Mouse (Mus musculus): ENCODE data around the gene Colgalt1. TPM values are rescaled to one million over a fixed set of nuclear protein-coding genes. Genes with fewer than 3 reads are reported as not detected.

Colgalt1 gene
- 44.9 TPM for polyA plus RNA-seq (2014; fragmentation: Illumina TruSeq; extraction: RNeasy Lipid Tissue Mini Kit (QIAGEN cat#74804); ENCODE audit: low read depth, low replicate concordance)

GRCm38 (mm10) chr8:71610822-71611651 lies at the start of gene Colgalt1:
TSS of gene Colgalt1 (plus strand) at chr8:71610998.

GRCm38 (mm10) chr8:71566501-71566900 lies 44.3 kb upstream of the Colgalt1 start, which contains the start of gene Nxnl1:
TSS of gene Nxnl1 (minus strand) at chr8:71566601.

GRCm38 (mm10) chr8:71568387-71568937 lies 42.3 kb upstream of the Colgalt1 start, which contains the start of gene Slc27a1:
TSS of gene Slc27a1 (plus strand) at chr8:71568882.

GRCm38 (mm10) chr8:71591471-71592373 lies 19.1 kb upstream of the Colgalt1 start, which contains the start of gene Pgls:
TSS of gene Pgls (plus strand) at chr8:71592176.

GRCm38 (mm10) chr8:71597451-71597850 lies 13.3 kb upstream of the Colgalt1 start, which contains the start of gene Fam129c:
TSS of gene Fam129c (plus strand) at chr8:71597648.

GRCm38 (mm10) chr8:71671549-71671965 lies 60.8 kb downstream of the Colgalt1 start, which contains the start of gene Unc13a:
TSS of gene Unc13a (minus strand) at chr8:71671757.

Other genes with a start within 250 kb of the Colgalt1 start
- gene Use1, start 244.2 kb upstream of the Colgalt1 start, polyA plus RNA-seq (2014; fragmentation: Illumina TruSeq; extraction: RNeasy Lipid Tissue Mini Kit (QIAGEN cat#74804); ENCODE audit: low read depth, low replicate concordance): 3.3 TPM
- gene Ocel1, start 239.7 kb upstream of the Colgalt1 start, polyA plus RNA-seq (2014; fragmentation: Illumina TruSeq; extraction: RNeasy Lipid Tissue Mini Kit (QIAGEN cat#74804); ENCODE audit: low read depth, low replicate concordance): 4.4 TPM
- 3.3 TPM for gene Nr2f6, start 229.0 kb upstream of the Colgalt1 start, polyA plus RNA-seq (2014; fragmentation: Illumina TruSeq; extraction: RNeasy Lipid Tissue Mini Kit (QIAGEN cat#74804); ENCODE audit: low read depth, low replicate concordance)
- 1.1 TPM for gene Ushbp1, start 215.2 kb upstream of the Colgalt1 start, polyA plus RNA-seq (2014; fragmentation: Illumina TruSeq; extraction: RNeasy Lipid Tissue Mini Kit (QIAGEN cat#74804); ENCODE audit: low read depth, low replicate concordance)
- 9.8 TPM for gene Babam1, start 214.1 kb upstream of the Colgalt1 start, polyA plus RNA-seq (2014; fragmentation: Illumina TruSeq; extraction: RNeasy Lipid Tissue Mini Kit (QIAGEN cat#74804); ENCODE audit: low read depth, low replicate concordance)
- gene Ankle1, start 205.0 kb upstream of the Colgalt1 start, polyA plus RNA-seq (2014; fragmentation: Illumina TruSeq; extraction: RNeasy Lipid Tissue Mini Kit (QIAGEN cat#74804); ENCODE audit: low read depth, low replicate concordance): 1.8 TPM
- 0.32 TPM for gene Abhd8, start 147.3 kb upstream of the Colgalt1 start, polyA plus RNA-seq (2014; fragmentation: Illumina TruSeq; extraction: RNeasy Lipid Tissue Mini Kit (QIAGEN cat#74804); ENCODE audit: low read depth, low replicate concordance)
- 8.3 TPM for gene Mrpl34, start 146.0 kb upstream of the Colgalt1 start, polyA plus RNA-seq (2014; fragmentation: Illumina TruSeq; extraction: RNeasy Lipid Tissue Mini Kit (QIAGEN cat#74804); ENCODE audit: low read depth, low replicate concordance)
- gene Dda1, start 141.8 kb upstream of the Colgalt1 start, polyA plus RNA-seq (2014; fragmentation: Illumina TruSeq; extraction: RNeasy Lipid Tissue Mini Kit (QIAGEN cat#74804); ENCODE audit: low read depth, low replicate concordance): 2.8 TPM
- 2.6 TPM for gene Ano8, start 125.0 kb upstream of the Colgalt1 start, polyA plus RNA-seq (2014; fragmentation: Illumina TruSeq; extraction: RNeasy Lipid Tissue Mini Kit (QIAGEN cat#74804); ENCODE audit: low read depth, low replicate concordance)
- 2.2 TPM for gene Gtpbp3, start 122.9 kb upstream of the Colgalt1 start, polyA plus RNA-seq (2014; fragmentation: Illumina TruSeq; extraction: RNeasy Lipid Tissue Mini Kit (QIAGEN cat#74804); ENCODE audit: low read depth, low replicate concordance)
- gene Plvap, start 99.2 kb upstream of the Colgalt1 start, polyA plus RNA-seq (2014; fragmentation: Illumina TruSeq; extraction: RNeasy Lipid Tissue Mini Kit (QIAGEN cat#74804); ENCODE audit: low read depth, low replicate concordance): 2.2 TPM
- gene Ccdc194, start 85.3 kb upstream of the Colgalt1 start, polyA plus RNA-seq (2014; fragmentation: Illumina TruSeq; extraction: RNeasy Lipid Tissue Mini Kit (QIAGEN cat#74804); ENCODE audit: low read depth, low replicate concordance): not detected
- 1.5 TPM for gene Bst2, start 73.5 kb upstream of the Colgalt1 start, polyA plus RNA-seq (2014; fragmentation: Illumina TruSeq; extraction: RNeasy Lipid Tissue Mini Kit (QIAGEN cat#74804); ENCODE audit: low read depth, low replicate concordance)
- gene Mvb12a, start 68.1 kb upstream of the Colgalt1 start, polyA plus RNA-seq (2014; fragmentation: Illumina TruSeq; extraction: RNeasy Lipid Tissue Mini Kit (QIAGEN cat#74804); ENCODE audit: low read depth, low replicate concordance): 3.3 TPM
- gene Tmem221, start 52.1 kb upstream of the Colgalt1 start, polyA plus RNA-seq (2014; fragmentation: Illumina TruSeq; extraction: RNeasy Lipid Tissue Mini Kit (QIAGEN cat#74804); ENCODE audit: low read depth, low replicate concordance): not detected
- gene Nxnl1, start 44.4 kb upstream of the Colgalt1 start, polyA plus RNA-seq (2014; fragmentation: Illumina TruSeq; extraction: RNeasy Lipid Tissue Mini Kit (QIAGEN cat#74804); ENCODE audit: low read depth, low replicate concordance): not detected
- gene Slc27a1, start 42.1 kb upstream of the Colgalt1 start, polyA plus RNA-seq (2014; fragmentation: Illumina TruSeq; extraction: RNeasy Lipid Tissue Mini Kit (QIAGEN cat#74804); ENCODE audit: low read depth, low replicate concordance): 2.5 TPM
- gene Pgls, start 18.8 kb upstream of the Colgalt1 start, polyA plus RNA-seq (2014; fragmentation: Illumina TruSeq; extraction: RNeasy Lipid Tissue Mini Kit (QIAGEN cat#74804); ENCODE audit: low read depth, low replicate concordance): 0.76 TPM
- 1.0 TPM for gene Fam129c, start 13.3 kb upstream of the Colgalt1 start, polyA plus RNA-seq (2014; fragmentation: Illumina TruSeq; extraction: RNeasy Lipid Tissue Mini Kit (QIAGEN cat#74804); ENCODE audit: low read depth, low replicate concordance)
- gene Unc13a, start 60.8 kb downstream of the Colgalt1 start, polyA plus RNA-seq (2014; fragmentation: Illumina TruSeq; extraction: RNeasy Lipid Tissue Mini Kit (QIAGEN cat#74804); ENCODE audit: low read depth, low replicate concordance): 0.35 TPM
- gene Jak3, start 65.3 kb downstream of the Colgalt1 start, polyA plus RNA-seq (2014; fragmentation: Illumina TruSeq; extraction: RNeasy Lipid Tissue Mini Kit (QIAGEN cat#74804); ENCODE audit: low read depth, low replicate concordance): not detected
- not detected for gene Insl3, start 78.2 kb downstream of the Colgalt1 start, polyA plus RNA-seq (2014; fragmentation: Illumina TruSeq; extraction: RNeasy Lipid Tissue Mini Kit (QIAGEN cat#74804); ENCODE audit: low read depth, low replicate concordance)
- gene B3gnt3, start 90.8 kb downstream of the Colgalt1 start, polyA plus RNA-seq (2014; fragmentation: Illumina TruSeq; extraction: RNeasy Lipid Tissue Mini Kit (QIAGEN cat#74804); ENCODE audit: low read depth, low replicate concordance): 169 TPM
- gene Fcho1, start 114.7 kb downstream of the Colgalt1 start, polyA plus RNA-seq (2014; fragmentation: Illumina TruSeq; extraction: RNeasy Lipid Tissue Mini Kit (QIAGEN cat#74804); ENCODE audit: low read depth, low replicate concordance): 0.38 TPM